Mouse (Mus musculus): Measurements from ENCODE around the gene Slc38a6. TPM values are rescaled to one million over a fixed set of nuclear protein-coding genes. Genes with fewer than 3 reads are reported as not detected.

Gene Slc38a6
- polyA plus RNA-seq, 1 experiment from 2014 or later: 11.0 TPM

DNA sequence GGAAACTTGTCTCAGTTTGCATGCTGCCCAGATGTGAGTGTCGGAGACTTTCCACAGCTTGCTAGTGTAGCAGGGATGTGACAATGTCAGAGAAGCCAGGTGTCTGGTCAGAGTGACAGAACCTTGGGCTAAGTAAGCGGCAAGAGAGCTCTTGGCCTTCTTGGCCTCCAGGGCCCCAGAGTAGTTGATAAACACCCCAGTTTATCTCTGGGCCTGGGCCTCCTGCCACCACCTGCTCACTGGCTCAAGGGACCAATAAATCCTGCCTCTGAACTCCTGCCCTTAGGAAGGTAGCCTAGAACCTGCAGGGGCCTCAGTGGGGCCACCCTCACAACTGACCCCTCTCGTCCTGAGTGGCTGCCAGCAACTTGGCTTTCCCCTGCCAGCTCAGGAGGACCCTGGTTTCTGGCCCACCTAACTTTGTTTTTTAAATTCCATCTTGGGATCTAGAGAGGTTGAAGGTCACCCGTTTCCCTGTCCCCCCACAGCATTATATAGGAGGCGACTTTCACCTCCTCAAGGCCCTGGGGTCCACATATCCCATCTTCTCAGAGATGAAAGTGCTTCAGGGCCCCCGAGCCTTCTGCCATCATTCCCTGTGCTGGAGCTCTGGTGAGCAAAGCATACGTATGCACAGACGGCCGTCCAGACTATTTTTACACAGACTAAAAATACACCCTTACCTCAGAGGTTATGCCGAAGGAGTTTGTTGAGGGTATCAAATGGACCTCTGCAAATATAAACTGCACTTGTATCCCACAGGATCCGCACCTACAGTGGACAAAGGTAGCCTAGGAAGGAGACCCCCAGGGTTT is 116.5 kb downstream of the Slc38a6 start:
- 90% methylated on average over 11 of the region's 11 CpGs for WGBS
- Histone ChIP-seq H3K27me3 (replicated peaks) (no peaks in the 10 kb centered on the region), H3K4me3 (no peak overlapping the region), H3K27ac (no peak overlapping the region), H3K4me2 (no peak overlapping the region), H3K9me3 (no peaks in the 10 kb centered on the region), H3K36me3 (replicated peaks) (no peaks in the 10 kb centered on the region), H3K9ac (no peak overlapping the region), H3K4me1 (no peaks in the 10 kb centered on the region)
- no peak for ATAC-seq (replicated peaks)

Other genes starting within 250 kb of the Slc38a6 start
- 0.82 and 1.3 TPM in 2 replicates for gene Six1, start 232.9 kb upstream of the Slc38a6 start, polyA plus RNA-seq (2015; fragmentation: Nextera tagmentation; extraction: Ambion mirVana)
- 0.14 and 0.26 TPM in 2 replicates for gene Six4, start 173.3 kb upstream of the Slc38a6 start, polyA plus RNA-seq (2015; fragmentation: Nextera tagmentation; extraction: Ambion mirVana)
- gene Mnat1, start 163.1 kb upstream of the Slc38a6 start, polyA plus RNA-seq (2015; fragmentation: Nextera tagmentation; extraction: Ambion mirVana): 16.7 and 17.6 TPM in 2 replicates
- 14.8 and 16.6 TPM in 2 replicates for gene Trmt5, start 69 bp upstream of the Slc38a6 start, polyA plus RNA-seq (2015; fragmentation: Nextera tagmentation; extraction: Ambion mirVana)

Measured in midbrain, embryonic 15.5 days (tissue).